Mouse (Mus musculus): Measurements from ENCODE around the gene Kidins220.

The Kidins220 gene

DNA sequence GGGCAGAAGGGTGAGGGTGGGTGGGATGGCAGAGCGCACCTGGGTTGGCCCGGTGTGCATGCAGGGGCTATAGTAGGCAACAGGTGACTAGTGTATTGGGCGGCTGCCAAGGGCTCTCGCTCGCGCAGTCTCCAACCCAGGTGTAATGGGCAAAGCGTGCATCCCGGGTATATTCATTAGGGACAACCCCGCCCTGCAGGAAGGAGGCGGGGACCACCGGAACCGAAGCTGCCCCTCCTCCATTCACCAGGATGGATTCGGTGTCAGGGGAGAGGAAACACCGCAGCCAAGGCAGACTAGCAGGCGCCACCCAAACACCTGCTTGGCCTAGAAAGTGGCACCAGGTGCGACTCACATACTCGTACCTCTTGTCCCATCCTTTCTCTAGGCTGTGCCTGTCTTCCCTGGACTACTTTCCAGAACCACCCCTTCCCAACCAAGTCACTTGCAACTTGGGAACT is 118.1 kb downstream of the Kidins220 start:
- peak in 1 of 2 experiments; percentile 28 for DNase-seq (ENCODE audit: low spot score in 2 of 2)

DNA sequence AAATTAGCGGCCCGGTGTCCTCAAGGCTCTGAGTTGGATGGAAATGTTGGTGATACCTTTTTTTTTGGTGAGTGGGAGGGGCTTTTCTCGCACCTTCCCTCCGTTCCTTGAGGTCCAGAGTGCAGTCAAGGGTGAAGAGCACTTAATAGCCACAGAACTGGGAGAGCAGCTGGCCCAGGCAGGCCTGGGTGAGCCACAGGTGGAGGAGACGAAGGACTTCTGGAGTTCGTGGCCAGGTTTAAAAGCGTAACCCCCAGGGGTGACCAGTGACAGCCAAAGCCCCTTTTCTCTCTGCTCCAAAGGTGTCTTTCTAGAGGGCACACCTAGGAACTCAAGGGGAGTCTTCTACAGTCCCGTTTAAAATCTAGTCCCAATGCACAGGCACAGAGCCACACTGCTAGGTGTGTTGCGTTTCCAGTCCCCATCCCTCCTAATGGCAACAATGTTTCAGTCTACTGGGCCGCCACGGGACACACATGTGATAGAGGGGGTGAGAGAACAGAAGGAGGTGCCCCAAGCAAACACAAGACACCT is 118.6 kb downstream of the Kidins220 start:
- DNase-seq (ENCODE audit: low spot score in 2 of 2) = no peak

GRCm38 (mm10) chr12:25094621-25095521 is 120.1 kb downstream of the Kidins220 start:
- peak in 1 of 2 experiments; percentile 32 for DNase-seq (ENCODE audit: low spot score in 2 of 2)

GRCm38 (mm10) chr12:25095538-25095937 is 120.8 kb downstream of the Kidins220 start:
- no peak for DNase-seq (ENCODE audit: low spot score in 2 of 2)

DNA sequence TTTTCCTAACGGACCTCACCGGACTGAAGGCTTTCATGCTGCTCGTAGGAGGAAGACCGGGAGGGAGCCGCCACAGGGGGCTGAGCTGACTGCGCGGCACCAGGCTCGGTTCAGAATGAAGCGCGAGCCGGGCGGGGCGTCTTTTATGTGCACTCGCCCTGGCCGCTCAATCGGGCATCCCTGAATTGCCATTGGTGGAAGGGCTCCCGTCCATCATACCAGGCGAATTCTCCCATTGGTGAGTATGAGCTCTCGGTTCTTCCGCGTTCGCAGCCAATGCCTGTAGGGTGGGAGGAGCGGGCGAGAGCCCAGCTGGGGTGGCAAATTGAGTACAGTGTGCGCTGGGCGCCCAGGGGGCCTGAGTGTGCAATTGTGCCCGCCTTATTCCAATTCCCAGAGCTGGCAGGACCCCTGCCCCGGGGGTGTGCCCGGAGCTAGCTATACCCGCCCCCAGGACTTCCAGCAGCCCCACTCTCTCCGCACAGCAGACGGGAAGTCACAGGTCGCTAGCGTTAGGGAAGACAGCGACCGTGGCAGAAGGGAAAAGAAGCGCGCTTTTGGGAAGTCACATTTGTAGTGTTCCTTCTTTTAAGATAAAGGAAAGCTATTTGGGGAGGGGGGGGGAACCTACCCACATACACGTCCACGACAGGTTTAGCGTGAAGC is 121.4 kb downstream of the Kidins220 start:
- peak; percentile 95 to 98 for DNase-seq (ENCODE audit: low spot score in 2 of 2)

DNA sequence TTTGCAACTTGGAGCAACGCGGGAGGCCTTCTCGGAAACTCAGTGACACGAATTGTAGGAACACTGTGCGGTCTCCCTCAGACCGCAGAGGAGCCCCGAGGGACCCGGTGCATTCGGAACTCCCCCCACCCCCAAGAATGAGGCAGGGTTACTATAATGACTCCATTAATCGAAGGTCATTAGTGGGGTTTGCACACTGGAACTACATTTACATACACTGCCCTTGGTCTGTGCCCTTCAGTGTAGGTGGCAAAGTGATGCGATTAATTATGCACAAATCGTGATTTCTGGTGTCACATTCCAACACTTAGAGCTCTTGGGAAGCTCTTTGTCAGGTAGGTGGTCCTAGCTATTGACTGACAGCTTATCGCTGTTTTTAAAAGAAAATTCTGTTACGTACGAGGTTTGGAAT is 121.9 kb downstream of the Kidins220 start:
- DNase-seq (ENCODE audit: low spot score in 2 of 2) = no peak

- DNase-seq (ENCODE audit: low spot score in 2 of 2) = no peak
Observed at GRCm38 (mm10) chr12:25097052-25097209, 122.2 kb downstream of the Kidins220 start, which contains the start of gene Id2. Gene Id2 (minus strand): TSS chr12:25097140.

DNA sequence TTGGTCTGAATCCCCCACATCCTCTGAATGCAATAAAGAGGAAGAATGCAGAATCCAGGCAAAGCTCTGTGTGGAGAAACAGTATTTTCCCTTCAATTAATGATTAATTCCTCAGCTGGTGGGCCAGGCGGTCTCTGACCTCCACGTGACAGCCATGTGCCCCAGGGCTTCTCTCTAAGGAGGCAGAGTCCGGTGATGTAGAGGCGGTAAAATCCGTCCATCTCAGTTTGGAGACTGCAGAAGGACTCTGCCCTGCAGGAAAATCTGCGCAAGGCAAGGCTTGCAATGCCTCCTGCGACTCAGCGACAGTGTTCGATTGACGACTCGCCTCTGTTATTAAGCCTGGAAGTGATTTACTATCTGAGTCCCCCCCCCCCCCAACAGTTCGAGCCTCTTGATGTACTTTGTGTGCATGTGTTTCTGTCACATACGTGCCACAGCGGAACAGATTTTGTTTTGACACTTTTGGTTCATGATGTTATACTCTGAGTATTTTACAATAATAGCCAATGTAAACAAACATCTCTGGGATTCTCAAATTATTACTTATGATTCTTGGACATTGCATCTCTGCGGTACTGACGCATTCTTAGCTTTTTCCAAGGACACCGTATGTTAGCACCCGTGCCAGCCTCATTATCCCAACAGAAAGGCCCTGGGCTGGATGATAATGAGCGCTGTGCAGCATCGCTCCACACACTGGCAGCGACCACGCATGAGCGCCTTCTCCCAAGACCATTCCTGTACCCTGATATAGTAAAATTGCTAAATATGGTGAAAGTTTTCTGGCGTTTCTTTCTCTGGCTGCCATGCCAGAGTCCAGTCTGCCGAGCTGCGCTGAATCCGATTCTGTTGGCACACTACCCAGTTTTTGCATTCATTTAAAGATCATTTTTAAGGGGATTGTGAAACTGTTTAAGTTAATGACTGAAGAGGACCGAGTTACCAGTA is 122.8 kb downstream of the Kidins220 start:
- DNase-seq (ENCODE audit: low spot score in 2 of 2) = peak in 1 of 2 experiments; percentile 63

- DNase-seq (ENCODE audit: low spot score in 2 of 2) = no peak
Observed at GRCm38 (mm10) chr12:25098161-25098550, 123.4 kb downstream of the Kidins220 start.

GRCm38 (mm10) chr12:25098561-25099312 is 124.0 kb downstream of the Kidins220 start:
- DNase-seq (ENCODE audit: low spot score in 2 of 2) = peak; percentile 71 to 91

DNA sequence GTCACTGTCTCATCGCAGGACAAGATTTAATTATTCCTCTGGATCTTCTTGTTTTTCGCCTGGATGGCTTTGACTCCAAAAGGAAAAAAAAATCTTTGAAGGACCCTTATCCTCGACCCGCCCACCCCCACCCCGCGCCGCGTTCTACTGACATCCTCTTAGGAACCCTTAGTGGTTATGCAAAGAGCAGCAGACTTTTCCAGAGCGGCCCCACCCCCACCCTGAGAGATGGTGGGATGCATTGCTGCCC is 124.5 kb downstream of the Kidins220 start:
- peak in 1 of 2 experiments; percentile 32 for DNase-seq (ENCODE audit: low spot score in 2 of 2)

GRCm38 (mm10) chr12:25099563-25100408 is 125.1 kb downstream of the Kidins220 start:
- peak in 1 of 2 experiments; percentile 34 for DNase-seq (ENCODE audit: low spot score in 2 of 2)

- peak in 1 of 2 experiments; percentile 59 for DNase-seq (ENCODE audit: low spot score in 2 of 2)
Observed at GRCm38 (mm10) chr12:25100411-25101217, 125.9 kb downstream of the Kidins220 start.

- DNase-seq (ENCODE audit: low spot score in 2 of 2) = no peak
Observed at GRCm38 (mm10) chr12:25101389-25101788, 126.7 kb downstream of the Kidins220 start.

GRCm38 (mm10) chr12:25103911-25104310 is 129.2 kb downstream of the Kidins220 start:
- DNase-seq (ENCODE audit: low spot score in 2 of 2) = no peak

- DNase-seq (ENCODE audit: low spot score in 2 of 2) = no peak
Observed at GRCm38 (mm10) chr12:25104541-25104940, 129.8 kb downstream of the Kidins220 start.

DNA sequence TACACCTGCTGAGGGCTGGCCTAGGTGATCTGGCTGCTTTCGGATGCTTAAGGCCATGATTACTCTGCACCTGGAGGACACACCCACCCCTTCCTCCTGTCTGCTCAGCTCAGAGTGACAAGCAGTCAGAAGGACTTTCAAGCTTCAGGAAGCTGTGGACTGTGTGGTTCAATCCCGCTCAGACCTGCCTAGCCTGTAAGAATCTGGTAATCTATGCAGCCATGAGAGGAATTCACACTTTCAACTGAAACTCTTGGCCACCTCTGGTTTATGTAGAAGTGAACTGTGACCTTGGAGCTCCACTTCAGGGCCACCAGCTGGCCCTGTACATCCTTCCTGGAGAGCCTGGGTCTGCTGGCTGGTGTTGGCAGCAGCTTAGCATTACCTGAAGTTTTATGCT is 134.1 kb downstream of the Kidins220 start:
- no peak for DNase-seq (ENCODE audit: low spot score in 2 of 2)

- DNase-seq (ENCODE audit: low spot score in 2 of 2) = no peak
Observed at GRCm38 (mm10) chr12:25109971-25110681, 135.4 kb downstream of the Kidins220 start.

GRCm38 (mm10) chr12:25110682-25111078 is 136.0 kb downstream of the Kidins220 start:
- no peak for DNase-seq (ENCODE audit: low spot score in 2 of 2)

All from left cerebral cortex, adult 9 months (tissue).